Mouse (Mus musculus) T-helper 2 cell (primary cell): ENCODE data around the gene Itgax.

Experiments used
- in situ Hi-C: fragments of 300-600 bp; cut with MboI, MseI; formaldehyde crosslinking; loops from one replicate; pipeline ENCODE4 v1.15.1; 2025; ENCODE audit warnings: high pct_unique_total_duplicates

The Itgax gene

DNA sequence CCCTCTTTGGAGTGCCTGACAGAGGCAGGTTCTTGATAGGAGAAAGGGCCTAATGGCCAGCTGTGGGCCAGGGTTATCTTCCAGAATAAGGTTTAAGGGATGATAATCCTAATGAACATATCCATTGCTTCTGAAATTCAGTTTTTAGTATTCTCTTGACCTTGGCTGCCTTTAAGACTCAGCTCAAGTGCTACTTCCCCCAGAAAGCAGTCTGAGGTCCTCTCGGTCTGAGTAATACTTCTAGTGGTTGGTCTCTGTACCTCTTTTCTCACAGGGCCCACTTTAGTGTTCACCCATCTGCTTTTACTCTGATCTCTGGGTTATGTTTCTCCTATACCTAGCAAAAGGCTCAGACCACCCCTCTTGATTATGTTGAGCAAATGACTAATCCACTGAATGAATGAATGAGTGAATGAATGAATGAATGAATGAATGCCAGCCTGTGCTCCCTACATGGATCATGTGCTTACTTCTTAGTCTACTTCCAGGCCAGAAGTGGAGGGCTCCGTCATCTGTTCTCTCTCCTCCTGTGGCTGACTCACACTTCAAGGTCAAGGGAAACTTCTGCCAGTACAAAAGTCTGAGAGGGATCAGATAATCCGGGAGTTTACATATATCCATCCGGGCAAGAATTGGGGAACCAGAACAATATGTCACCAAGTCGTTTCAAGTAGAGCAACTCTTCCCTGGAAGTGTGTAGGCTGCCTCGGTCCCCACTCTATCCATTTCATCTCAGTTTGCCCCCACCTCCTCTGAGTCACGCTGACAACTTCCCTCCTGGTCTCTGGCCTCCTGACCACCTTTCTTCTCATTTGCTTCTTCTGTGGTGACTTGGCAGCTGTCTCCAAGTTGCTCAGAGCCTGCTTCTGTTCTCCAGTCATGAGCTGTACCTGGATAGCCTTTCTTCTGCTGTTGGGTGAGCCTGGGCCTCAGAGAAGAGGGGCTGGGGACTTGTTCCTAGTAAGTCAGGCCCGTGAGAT, at the start of gene Itgax:
Itgax (plus strand) TSS at position 807 of the 980 bp plus-strand sequence.
- in situ Hi-C loops, result no loop called here

DNA sequence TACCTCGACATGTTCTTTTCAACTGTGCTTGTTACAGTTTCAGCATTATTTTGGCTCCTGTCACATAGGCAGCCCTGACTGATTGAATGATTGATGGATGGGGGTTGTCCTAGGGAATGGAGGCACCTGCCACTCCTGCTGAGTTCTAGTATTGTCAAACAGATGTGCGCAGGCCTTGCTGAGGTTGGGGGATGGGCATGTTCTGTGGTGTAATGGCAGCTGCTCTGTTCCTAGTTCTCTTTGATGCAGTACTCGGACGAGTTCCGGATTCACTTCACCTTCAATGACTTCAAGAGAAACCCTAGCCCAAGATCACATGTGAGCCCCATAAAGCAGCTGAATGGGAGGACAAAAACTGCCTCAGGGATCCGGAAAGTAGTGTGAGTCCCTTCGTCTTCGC, 49.3 kb upstream of the Itgax start:
- in situ Hi-C loops, result no loop called here

DNA sequence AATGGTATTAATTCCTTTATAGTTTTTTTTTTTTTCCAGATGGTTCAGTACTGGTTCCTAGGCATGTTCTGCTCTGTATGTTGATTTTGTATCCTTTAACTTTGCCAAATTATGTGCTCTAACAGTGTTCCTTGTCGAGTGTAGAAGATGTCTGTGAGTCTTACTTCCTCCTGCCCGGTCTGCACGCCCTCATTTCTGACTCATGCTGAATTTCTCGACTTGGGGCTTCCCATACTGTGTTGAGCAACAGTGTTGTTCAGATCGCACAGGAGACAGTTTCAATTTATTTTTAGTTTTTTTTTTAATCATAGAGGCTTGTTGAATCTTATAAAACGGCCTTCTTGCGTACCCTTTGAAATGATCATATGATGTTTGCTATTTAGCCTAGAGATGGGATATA, 40.2 kb upstream of the Itgax start:
- in situ Hi-C loops, result no loop called here

DNA sequence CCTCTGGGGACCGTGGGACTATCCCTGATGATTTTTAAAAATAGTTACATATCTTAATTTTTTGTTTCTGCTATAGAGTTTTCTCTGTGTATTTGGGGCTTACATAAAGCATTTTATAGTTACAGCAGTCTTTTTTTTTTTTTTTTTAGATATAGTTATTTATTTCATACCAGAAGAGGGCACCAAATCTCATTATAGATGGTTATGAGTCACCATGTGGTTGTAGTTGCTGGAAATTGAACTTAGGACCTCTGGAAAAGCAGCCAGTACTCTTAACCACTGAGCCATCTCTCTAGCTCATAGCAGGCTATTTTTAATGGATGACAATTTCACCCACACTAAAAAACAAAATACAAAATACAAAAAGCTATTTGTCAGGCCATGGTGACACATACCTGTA, 31.2 kb upstream of the Itgax start:
- in situ Hi-C loops, result loop anchor here (5.0 kb wide), 1 partner anchor 109 kb away; the partner anchor contains the start of gene Cox6a2

DNA sequence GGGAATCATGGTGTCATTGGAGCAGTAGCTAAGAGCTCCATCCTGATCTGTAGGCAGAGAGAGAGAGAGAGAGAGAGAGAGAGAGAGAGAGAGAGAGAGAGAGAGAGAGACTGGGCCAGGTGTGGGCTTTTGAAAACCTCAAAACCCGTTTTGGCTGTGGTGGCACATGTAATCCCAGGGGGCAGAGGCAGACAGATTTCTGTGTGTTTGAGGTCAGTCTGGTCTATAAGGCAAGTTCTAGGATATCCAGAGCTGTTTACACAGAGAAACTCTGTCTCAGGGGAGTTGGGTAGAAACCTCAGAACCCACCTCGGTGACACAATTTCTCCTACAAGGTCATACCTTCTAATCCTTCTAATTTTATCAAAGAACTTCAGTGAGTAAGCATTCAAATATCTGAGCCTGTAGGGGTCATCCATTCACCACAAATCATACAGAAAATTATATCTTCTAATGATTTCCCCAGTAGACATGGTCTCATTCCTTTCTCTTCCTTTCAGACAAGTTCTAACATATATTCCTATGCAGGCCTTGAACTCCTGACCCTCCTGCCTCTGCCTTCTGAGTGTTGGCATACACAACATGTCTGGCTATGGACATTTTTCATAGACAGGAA, 28.5 kb upstream of the Itgax start:
- in situ Hi-C loops, result no loop called here

DNA sequence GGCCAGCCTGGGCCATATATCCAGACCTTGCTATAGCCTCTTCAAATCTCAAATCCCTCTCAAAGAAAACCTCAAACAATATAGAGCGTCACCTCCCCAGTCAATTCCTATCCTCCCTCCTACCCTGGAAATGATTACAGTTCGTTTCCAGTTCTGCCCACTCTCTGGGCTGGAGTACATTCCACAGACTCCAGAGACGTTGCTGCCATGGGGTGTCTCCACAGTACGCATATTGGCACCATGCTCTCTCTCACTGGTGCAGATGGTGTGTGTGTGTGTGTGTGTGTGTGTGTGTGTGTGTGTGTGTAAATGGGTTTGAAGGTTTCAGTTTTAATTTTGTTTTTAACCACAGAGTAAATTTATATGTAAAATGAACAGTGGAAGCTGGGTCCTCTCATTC, 24.1 kb upstream of the Itgax start:
- in situ Hi-C loops, result no loop called here

DNA sequence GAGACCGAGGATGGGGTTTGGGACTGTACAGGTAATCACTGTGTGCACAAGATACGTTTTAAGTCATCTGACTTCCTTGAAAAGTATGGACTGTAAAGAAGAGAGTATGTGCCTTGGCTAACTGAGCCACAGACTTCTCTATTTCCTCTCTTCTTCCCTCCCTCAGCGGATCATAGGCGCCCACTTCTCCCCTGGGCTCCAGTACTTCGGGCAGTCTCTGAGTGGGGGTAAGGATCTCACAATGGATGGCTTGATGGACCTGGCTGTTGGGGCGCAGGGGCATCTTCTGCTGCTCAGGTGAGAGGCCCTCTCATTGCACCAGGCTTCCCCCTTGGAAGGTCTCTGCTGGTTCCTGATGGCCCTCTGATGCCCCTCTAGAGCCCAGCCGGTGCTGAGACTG, 21.9 kb upstream of the Itgax start:
- in situ Hi-C loops, result no loop called here

DNA sequence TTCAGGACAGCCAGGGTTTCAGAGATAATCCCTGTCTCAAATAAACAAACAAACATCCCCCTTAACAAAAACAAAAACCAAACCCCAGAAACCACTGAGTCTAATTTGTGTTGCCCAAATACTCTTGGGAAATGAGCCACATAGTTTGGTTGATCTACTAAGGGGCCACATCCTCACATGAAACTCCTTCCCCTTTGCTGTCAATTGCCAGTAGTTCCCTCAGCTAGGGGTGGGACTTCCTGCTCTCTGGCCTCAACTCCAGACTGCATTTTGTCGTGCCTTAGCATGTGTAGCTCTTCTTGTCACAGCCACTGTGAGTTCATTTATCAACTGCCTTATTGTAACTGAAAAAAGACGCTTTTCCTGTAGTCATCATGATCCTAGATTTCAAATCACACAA, 19.0 kb upstream of the Itgax start:
- in situ Hi-C loops, result no loop called here

DNA sequence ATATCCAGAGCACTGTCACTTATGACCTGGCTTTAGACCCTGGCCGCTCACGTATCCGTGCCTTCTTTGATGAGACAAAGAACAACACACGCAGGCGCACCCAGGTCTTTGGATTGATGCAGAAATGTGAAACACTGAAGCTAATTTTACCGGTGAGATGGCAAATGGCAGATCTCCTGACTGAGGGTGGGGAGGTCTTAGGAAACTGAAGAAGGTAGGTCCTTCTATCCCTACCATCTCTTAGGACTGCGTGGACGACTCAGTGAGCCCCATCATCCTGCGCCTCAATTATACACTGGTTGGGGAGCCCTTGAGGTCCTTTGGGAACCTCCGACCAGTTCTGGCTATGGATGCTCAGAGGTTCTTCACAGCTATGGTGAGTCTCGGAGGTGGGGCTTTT, 17.2 kb upstream of the Itgax start:
- in situ Hi-C loops, result no loop called here

DNA sequence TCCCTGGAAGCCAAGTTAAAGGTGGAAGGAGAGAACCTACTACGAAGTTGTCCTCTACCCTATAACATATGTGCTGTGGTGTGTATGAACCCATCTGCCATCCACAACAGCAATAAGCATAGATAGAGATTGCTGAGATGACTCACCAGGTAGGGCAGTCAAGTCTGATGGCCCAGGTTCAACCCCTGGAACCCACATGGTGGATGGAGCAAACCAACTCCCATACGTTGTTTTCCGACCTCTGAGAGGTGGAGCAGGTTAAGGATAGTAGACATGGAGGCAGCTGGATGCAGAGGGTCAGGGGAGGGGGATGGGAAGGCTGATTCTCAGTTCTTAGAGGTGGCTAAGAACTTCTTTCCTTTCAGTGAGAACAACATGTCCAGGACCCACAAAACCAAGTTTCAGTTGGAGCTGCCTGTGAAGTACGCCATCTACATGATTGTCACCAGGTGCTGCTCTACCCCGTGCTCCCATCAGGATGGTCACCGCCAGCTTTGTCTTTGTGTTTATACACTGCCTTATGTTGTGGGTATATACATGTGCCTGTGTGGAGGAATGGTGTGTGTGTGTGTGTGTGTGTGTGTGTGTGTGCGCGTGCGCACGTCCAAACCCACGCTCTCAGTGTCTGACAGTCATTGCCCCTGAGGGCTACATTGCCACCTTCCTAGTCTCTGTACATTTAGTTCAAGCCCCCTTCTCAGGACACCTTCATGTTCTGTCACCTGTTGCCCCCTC, 14.8 kb upstream of the Itgax start:
- in situ Hi-C loops, result no loop called here

DNA sequence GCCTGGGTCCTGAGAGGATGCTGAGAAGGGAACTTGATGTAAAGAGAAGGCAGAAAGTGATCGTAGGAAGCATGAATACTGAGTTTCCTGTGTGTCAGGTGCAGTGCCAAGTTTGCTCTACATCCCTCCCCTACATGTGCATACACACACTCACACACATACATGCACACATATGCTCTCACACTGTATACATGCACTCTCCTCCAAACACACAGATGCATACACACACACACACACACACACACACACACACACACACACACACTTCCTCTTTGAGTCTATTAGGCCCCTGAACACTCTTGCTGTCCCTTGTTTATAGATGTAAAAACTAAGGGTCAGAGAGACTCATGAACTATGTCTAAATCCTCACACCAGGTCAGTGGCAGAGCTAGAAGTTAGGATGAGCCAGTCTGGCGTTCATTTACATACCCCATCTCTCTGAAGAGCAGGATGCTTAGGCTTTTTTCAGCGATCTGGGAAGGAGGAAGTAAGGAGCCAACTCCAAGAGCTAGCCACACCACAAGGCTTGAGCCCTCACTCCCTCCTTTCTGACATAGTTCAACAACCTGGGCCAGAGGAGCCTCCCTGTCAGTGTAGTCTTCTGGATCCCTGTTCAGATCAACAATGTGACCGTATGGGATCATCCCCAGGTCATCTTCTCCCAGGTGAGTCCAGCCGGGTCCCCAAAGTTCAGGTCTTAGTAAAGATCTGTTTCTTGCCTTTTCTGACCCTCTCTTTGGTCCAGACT, 14.0 kb upstream of the Itgax start:
- in situ Hi-C loops, result no loop called here

DNA sequence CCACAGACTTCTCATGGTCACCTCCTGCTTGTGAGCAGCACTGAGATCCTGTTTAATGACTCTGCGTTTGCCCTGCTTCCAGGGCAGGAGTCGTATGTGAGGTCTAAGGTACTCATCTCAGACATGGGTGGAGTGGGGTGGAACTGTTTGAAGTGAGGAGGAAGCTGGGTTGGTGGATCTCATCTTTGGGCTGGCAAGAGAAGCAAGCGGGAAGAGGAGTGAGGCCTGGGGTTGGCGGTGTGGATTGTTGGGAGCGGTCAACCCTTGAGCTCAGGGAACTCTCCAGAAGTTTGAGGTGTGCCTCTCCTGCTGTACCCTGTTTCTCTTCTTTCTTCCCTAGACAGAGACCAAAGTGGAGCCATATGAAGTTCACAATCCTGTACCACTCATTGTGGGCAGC, 13.0 kb upstream of the Itgax start:
- in situ Hi-C loops, result no loop called here

DNA sequence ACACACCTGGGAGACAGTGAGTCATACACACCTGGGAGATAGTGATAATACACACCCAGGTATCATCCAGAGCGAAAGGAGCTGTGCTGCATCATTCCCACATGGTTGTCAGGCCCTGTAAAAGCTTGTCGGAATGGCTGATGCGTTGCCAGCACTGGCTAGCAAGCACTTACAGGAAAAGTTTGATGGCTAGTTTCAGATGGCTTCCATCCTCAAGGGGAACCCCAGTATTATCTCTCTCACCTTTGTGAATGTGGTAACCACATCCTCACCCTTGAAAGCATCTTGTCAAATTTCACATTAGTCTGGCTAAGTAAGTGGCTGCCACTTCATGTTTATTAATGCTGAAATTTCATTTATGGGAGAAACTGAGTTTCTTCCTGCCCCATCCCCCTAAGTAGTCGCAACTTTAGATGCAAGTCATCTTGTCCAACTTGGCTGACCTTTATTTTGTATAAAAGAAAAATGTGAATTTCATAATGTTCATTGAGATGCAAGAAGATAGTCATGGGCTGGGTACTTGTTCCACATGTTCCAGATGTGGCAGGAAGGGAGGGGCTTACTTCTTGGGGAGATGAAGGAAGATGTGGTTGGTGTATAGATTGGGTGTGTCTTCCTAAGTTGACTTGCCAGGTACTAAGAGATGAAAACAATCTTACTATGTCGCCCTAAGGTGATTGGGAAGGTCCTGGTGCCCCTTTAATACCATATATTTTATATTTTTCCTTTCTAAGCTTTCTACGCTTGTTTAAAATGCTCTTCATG, 9.4 kb upstream of the Itgax start:
- in situ Hi-C loops, result no loop called here

DNA sequence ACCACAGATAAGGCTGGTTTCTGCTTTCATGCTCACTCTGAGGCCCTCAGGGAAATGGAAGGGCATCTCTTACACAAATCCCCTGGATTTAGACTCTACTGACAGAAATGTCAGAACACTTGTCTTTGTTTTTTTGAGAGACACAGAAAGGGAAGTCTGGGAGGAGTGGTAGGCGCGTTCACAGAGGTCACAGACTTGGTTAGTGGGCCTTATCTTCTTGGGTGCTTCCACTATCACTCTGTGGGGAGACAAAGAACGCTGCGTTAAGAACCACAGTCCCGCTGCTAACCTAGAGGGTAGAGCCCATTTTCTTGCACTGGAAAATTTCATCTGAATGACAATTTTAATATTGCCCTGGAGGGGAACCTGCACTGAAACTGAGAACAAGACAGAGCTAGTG, 2.8 kb downstream of the Itgax start:
- in situ Hi-C loops, result no loop called here

DNA sequence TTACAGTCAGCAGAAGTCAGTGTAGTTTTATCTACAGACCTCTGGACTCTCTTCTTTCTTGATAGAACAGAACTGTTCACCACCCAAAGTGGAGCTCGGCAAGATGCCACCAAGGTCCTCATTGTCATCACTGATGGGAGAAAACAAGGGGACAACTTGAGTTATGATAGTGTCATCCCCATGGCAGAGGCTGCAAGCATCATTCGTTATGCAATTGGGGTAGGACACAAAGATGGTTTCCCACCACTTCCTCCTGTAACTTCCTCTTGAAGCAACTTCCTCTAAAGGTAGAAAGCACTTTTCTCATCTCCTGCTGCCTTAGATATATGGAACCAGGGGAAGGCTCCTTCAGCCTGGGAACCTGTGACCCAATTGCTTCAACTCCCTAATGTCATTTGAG, 4.2 kb downstream of the Itgax start:
- in situ Hi-C loops, result no loop called here

DNA sequence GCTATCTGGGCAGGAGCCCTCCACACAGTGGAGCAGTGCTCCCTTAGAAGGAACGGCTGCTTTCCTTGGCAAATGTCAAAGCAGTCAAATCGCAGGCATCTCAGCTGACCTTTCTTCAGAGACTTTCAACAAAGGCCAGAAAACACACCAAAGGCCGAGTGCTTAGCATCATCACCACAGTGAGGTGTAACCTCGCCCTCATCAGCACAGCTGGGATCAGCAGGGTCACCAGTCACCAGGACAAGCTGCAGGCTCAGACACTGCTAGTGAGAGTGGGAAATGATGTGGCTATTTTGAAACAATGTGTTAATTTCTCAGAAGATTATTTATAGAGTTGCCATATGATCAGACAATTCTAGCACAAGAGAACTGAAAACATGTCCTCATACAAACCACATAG, 7.6 kb downstream of the Itgax start:
- in situ Hi-C loops, result no loop called here

DNA sequence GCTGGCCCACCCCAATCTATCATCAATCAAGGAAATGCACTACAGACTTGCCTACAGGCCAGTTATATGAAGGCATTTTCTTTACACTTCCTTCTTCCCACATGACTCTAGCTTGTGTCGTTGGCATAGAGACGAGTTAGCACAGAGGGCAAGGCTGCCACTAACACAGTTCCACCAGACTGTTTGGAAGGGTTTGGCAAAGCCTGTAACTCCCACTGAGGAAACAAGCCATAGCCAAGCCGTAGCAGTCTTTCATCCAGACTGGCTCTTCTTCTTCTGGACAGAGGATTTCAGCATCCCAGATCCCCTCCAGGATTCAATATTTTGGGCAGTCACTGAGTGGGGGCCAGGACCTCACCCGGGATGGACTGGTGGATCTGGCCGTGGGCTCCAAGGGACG, 10.3 kb downstream of the Itgax start:
- in situ Hi-C loops, result no loop called here

DNA sequence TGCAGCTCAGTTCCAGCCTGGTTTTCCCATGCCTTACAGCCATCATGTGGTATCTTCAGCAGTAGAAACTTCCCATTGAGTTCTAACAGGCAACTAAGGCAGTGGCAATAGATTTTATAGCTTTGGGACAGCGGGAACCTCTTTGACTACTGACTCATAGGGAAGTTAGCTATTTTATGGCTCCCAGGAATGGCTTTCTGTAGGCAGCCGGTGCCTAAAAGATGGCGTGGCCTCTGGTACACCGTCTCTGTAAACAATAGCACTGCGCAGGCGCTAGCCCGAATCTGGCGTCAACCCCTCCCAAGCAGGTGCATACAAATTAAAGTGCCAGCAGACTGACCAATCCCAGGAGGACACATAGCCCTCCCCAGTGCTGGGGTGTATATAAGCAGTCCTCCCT, 21.6 kb downstream of the Itgax start:
- in situ Hi-C loops, result no loop called here

DNA sequence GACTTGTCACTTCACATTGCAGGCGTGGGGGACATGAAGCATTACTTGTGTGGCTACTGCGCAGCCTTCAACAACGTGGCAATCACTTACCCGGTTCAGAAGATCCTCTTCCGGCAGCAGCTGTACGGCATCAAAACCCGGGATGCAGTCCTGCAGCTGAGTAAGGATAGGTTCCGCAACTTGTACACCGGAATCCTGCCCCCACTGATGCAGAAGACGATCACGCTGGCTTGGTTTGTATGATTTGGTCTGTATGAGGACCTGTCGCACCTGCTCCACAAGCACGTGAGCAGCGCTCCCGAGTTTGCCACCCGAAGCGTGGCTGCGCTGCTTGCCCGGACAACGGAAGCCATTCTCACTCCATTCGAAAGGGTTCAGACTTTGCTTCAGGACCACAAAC, 24.7 kb downstream of the Itgax start, which contains the start of gene Itgad:
Itgad (plus strand) TSS at position 301 of the 400 bp plus-strand sequence.
- in situ Hi-C loops, result no loop called here

DNA sequence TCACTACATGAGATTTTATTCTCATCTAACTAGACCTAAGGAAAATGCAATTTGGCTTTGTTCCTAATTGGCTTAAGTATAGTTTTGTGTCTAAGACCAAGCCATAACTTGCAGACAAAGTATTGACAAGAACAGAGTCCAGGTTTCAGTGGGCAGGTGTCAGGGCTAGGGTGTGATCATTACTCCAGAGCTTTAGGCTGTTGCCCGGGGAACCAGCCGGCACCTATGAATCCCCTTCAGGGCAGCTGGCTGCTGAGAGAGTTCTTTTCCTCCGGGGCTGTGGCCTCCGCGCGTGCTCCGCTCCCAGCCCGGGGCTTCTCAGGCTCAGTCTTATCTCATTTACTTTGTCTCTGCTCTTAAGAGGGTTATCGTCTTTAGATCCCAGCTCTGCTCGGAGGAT, 25.6 kb downstream of the Itgax start:
- in situ Hi-C loops, result no loop called here
